Mouse (Mus musculus): Measurements from ENCODE around the gene Tspyl4. TPM values are rescaled to one million over a fixed set of nuclear protein-coding genes. Genes with fewer than 3 reads are reported as not detected.

The Tspyl4 gene
- polyA plus RNA-seq, 1 experiment from 2014 or later: 99.3 TPM

- 82% methylated on average over 6 of the region's 6 CpGs for WGBS
- H3K9ac ChIP-seq: no peak overlapping the region
- ATAC-seq (ENCODE audit: low FRiP score): no peak
- no peaks in the 10 kb centered on the region for H3K36me3 ChIP-seq (replicated peaks)
- H3K4me3 ChIP-seq (replicated peaks): no peak overlapping the region
- H3K27me3 ChIP-seq: no peaks in the 10 kb centered on the region
- no peaks in the 10 kb centered on the region for H3K4me1 ChIP-seq
- H3K4me2 ChIP-seq: no peak overlapping the region
- H3K9me3 ChIP-seq: no peaks in the 10 kb centered on the region
- H3K27ac ChIP-seq: no peak overlapping the region
Measured at GRCm38 (mm10) chr10:34341014-34341413, 43.8 kb downstream of the Tspyl4 start.

GRCm38 (mm10) chr10:34341886-34342285, 44.6 kb downstream of the Tspyl4 start:
- H3K4me1 ChIP-seq: no peaks in the 10 kb centered on the region
- no peak overlapping the region for H3K4me3 ChIP-seq (replicated peaks)
- no peak for ATAC-seq (ENCODE audit: low FRiP score)
- no peaks in the 10 kb centered on the region for H3K27me3 ChIP-seq
- H3K9ac ChIP-seq: no peak overlapping the region
- no peak overlapping the region for H3K27ac ChIP-seq
- H3K4me2 ChIP-seq: no peak overlapping the region
- H3K36me3 ChIP-seq (replicated peaks): no peaks in the 10 kb centered on the region
- 86% methylated on average over 1 of the region's 1 CpGs for WGBS
- H3K9me3 ChIP-seq: no peaks in the 10 kb centered on the region

Other genes starting within 250 kb of the Tspyl4 start
- 0.12 and 0.24 TPM in 2 replicates for gene Calhm5, start 200.9 kb upstream of the Tspyl4 start, polyA plus RNA-seq (2016; fragmentation: Nextera tagmentation; extraction: Ambion mirVana)
- gene Calhm6, start 169.5 kb upstream of the Tspyl4 start, polyA plus RNA-seq (2016; fragmentation: Nextera tagmentation; extraction: Ambion mirVana): 0.34 and 0.36 TPM in 2 replicates
- gene Dse, start 89.7 kb upstream of the Tspyl4 start, polyA plus RNA-seq (2016; fragmentation: Nextera tagmentation; extraction: Ambion mirVana): 11.2 and 13.4 TPM in 2 replicates
- gene Tspyl1, start 15.3 kb upstream of the Tspyl4 start, polyA plus RNA-seq (2016; fragmentation: Nextera tagmentation; extraction: Ambion mirVana): 98.6 and 99.9 TPM in 2 replicates
- 0.09 and 0.14 TPM in 2 replicates for gene Col10a1, start 92.5 kb downstream of the Tspyl4 start, polyA plus RNA-seq (2016; fragmentation: Nextera tagmentation; extraction: Ambion mirVana)
- gene Nt5dc1, start 121.1 kb downstream of the Tspyl4 start, polyA plus RNA-seq (2016; fragmentation: Nextera tagmentation; extraction: Ambion mirVana): 4.5 and 6.1 TPM in 2 replicates
- 2.2 and 3.1 TPM in 2 replicates for gene Frk, start 186.0 kb downstream of the Tspyl4 start, polyA plus RNA-seq (2016; fragmentation: Nextera tagmentation; extraction: Ambion mirVana)

Measured in forebrain, embryonic 12.5 days (tissue).